Mouse (Mus musculus) megakaryocyte, embryonic 14.5 days (primary cell): Measurements from ENCODE around the gene Fis1. TPM values are rescaled to one million over a fixed set of nuclear protein-coding genes. Genes with fewer than 3 reads are reported as not detected.
A peak's percentile ranks its signal among the peaks of the same experiment; 100 is the strongest.

Experiments used
- H3K27me3 ChIP-seq: replicated peaks from 2 replicates; pipeline ENCODE3; 2012; ENCODE audit warnings: inconsistent platforms
- H3K36me3 ChIP-seq: replicated peaks from 2 replicates; pipeline ENCODE3; 2012; ENCODE audit warnings: low read length, inconsistent platforms, mixed read lengths
- H3K4me1 ChIP-seq: 2 replicates; pipeline ENCODE4 v1.6.1; 2012; ENCODE audit warnings: inconsistent platforms
- H3K4me3 ChIP-seq: replicated peaks from 2 replicates; pipeline ENCODE3; 2012; ENCODE audit warnings: moderate library complexity, mild to moderate bottlenecking, inconsistent platforms
- H3K9me3 ChIP-seq: 2 replicates; pipeline ENCODE4 v1.6.1; 2012; ENCODE audit warnings: inconsistent platforms
- FLI1 ChIP-seq: IDR thresholded peaks from 2 replicates; pipeline ENCODE4 v1.6.1; 2012; ENCODE audit warnings: low read length, inconsistent platforms, mixed read lengths
- GATA1 ChIP-seq: IDR thresholded peaks from 3 replicates; pipeline ENCODE4 v1.6.1; 2012; ENCODE audit warnings: mixed read lengths, low read length, inconsistent platforms, borderline replicate concordance
- polyA plus RNA-seq: library from polyadenylated mRNA; stranded (reverse); fragments of >175 nt; gene quantifications from 2 replicates; pipeline ENCODE4 v1.2.3, GENCODE M21; 2012; ENCODE audit warnings: low replicate concordance; ENCODE audit not compliant: insufficient read depth

The Fis1 gene
- polyA plus RNA-seq, result 1,064 and 1,998 TPM in 2 replicates

- Histone ChIP-seq H3K27me3 (no peaks in the 10 kb centered on the region), H3K36me3 (peaks cover 23% of the 10 kb centered on the region), H3K9me3 (peaks cover 2% of the 10 kb centered on the region), H3K4me3 (peak within 1 kb of the TSS; percentile 93), H3K4me1 (peaks cover 48% of the 10 kb centered on the region)
- TF ChIP-seq GATA1 (no peak), FLI1 (no peak)
These were observed at the start of gene Fis1 for GRCm38 (mm10) chr5:136953015-136953414. Fis1 (plus strand) TSS chr5:136953275.

DNA sequence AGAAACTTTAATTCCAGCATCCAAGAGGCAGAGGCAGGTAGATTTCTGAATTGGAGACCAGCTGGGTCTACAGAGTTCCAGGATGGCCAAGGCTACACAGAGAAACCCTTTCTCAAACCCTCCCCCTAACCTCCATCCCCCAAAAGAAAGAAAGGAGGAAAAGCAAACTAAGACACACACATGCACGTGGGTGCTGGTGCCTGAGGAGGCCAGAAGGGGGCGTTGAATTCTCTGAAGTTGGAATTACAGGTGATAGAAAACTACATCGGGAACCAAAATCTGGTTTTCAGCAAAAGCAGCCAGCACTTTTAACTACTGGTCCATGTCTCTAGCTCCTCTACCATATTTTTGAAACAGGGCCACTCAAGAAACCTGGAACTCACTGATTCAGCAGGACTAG, 48.5 kb upstream of the Fis1 start:
- peaks cover 10% of the 10 kb centered on the region for H3K27me3 ChIP-seq
- H3K9me3 ChIP-seq, result peaks cover 15% of the 10 kb centered on the region
- H3K36me3 ChIP-seq, result no peaks in the 10 kb centered on the region
- peaks cover 38% of the 10 kb centered on the region for H3K4me1 ChIP-seq
- H3K4me3 ChIP-seq, result no peak overlapping the region
- TF ChIP-seq FLI1, result no peak
- TF ChIP-seq GATA1, result no peak

DNA sequence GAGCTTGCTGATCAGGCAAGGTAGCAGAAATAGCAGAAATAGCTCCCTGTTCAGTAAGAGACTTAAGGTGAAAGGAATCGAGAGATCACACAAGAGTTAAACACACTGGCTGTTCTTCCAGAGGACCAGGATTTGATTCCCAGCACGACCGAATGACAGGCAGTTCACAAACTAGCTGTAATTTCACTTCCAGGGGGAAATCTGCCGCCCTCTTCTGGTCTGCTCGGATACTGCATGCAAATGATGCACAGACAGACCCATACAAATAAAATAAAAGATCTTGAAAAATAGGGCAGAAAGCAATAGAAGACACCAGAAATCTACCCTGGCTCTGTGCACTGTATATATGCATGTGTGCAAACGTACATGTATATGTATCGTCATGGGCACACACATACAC, 47.4 kb upstream of the Fis1 start:
- H3K27me3 ChIP-seq, result peaks cover 3% of the 10 kb centered on the region
- peaks cover 15% of the 10 kb centered on the region for H3K9me3 ChIP-seq
- peaks cover 1% of the 10 kb centered on the region for H3K36me3 ChIP-seq
- H3K4me1 ChIP-seq, result peaks cover 43% of the 10 kb centered on the region
- no peak for TF ChIP-seq GATA1
- TF ChIP-seq FLI1, result no peak
- H3K4me3 ChIP-seq, result peak overlapping the region; percentile 73

GRCm38 (mm10) chr5:136907587-136907986, 45.5 kb upstream of the Fis1 start:
- peaks cover 43% of the 10 kb centered on the region for H3K4me1 ChIP-seq
- H3K9me3 ChIP-seq, result peaks cover 15% of the 10 kb centered on the region
- H3K36me3 ChIP-seq, result peaks cover 21% of the 10 kb centered on the region
- no peaks in the 10 kb centered on the region for H3K27me3 ChIP-seq
- no peak for TF ChIP-seq FLI1
- TF ChIP-seq GATA1, result no peak
- peak overlapping the region; percentile 94 for H3K4me3 ChIP-seq

DNA sequence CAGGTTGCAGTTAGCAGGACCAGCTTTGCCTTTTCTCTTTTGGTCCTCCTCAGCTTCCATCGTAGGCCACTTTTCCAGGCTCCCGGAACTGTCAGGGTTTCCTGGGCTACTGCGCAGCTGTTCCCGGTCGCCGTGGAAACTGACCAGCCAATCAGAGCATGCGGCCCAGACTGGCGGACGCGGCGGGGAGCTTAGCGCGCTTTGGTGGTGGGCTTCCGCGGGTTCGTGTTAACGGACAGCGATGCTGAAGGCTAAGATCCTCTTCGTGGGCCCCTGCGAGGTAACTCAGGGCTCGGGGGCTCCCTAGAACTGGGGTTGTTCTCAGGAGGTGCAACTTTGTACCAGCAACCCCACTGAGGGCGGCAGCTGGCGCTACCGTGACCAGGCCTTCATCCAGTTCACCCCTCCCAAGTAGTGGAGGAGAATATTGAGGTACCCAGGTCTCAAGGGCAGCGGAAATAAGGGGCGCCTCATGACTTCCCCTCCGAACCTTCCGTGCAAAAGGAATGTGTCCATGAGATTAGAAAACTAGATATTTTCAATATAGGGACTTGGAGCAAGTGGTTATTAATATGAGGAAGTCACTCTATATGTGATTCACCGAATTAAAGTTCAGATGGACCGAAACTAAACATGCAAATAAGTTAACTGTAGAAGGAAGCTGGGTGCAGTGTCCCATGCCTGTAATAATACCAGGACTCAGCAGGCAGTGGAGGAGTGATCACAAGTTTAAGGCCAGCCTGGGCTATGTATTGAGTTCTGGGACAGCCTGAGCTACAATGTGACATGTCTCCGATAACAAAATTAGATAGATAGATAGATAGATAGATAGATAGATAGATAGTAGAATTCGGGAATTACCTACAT, 44.9 kb upstream of the Fis1 start, which contains the start of gene Ift22:
Ift22 (plus strand) TSS at position 160 of the 867 bp plus-strand sequence.
- Histone ChIP-seq H3K36me3 (peaks cover 27% of the 10 kb centered on the region), H3K27me3 (no peaks in the 10 kb centered on the region), H3K9me3 (peaks cover 15% of the 10 kb centered on the region), H3K4me3 (peak within 1 kb of the TSS; percentile 94), H3K4me1 (peaks cover 43% of the 10 kb centered on the region)
- no peak for TF ChIP-seq FLI1

DNA sequence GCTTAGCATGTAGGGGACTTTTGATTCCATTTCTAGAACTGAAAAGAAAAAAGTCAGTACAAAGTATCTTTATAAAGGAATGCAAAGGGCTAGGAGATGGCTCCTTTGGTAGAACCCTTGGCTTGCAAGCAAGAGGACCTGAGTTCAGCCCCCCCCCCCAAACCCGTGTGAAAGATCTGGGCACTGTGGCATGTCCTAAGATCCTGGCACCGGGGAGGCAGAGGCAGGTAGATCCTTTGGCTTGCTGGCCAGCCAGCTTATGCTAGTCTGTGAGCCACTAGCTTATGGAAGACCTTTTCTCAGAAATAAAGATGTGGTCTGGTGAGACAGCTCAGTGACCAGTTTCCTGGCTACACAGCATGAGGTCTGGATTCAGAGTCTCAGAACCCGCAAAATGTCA, 38.9 kb upstream of the Fis1 start:
- peaks cover 55% of the 10 kb centered on the region for H3K36me3 ChIP-seq
- H3K4me3 ChIP-seq, result no peak overlapping the region
- TF ChIP-seq FLI1, result no peak
- no peak for TF ChIP-seq GATA1
- peaks cover 14% of the 10 kb centered on the region for H3K4me1 ChIP-seq
- H3K9me3 ChIP-seq, result no peaks in the 10 kb centered on the region
- H3K27me3 ChIP-seq, result no peaks in the 10 kb centered on the region

GRCm38 (mm10) chr5:136917613-136918242, 35.3 kb upstream of the Fis1 start:
- H3K9me3 ChIP-seq, result no peaks in the 10 kb centered on the region
- peaks cover 44% of the 10 kb centered on the region for H3K36me3 ChIP-seq
- no peaks in the 10 kb centered on the region for H3K27me3 ChIP-seq

DNA sequence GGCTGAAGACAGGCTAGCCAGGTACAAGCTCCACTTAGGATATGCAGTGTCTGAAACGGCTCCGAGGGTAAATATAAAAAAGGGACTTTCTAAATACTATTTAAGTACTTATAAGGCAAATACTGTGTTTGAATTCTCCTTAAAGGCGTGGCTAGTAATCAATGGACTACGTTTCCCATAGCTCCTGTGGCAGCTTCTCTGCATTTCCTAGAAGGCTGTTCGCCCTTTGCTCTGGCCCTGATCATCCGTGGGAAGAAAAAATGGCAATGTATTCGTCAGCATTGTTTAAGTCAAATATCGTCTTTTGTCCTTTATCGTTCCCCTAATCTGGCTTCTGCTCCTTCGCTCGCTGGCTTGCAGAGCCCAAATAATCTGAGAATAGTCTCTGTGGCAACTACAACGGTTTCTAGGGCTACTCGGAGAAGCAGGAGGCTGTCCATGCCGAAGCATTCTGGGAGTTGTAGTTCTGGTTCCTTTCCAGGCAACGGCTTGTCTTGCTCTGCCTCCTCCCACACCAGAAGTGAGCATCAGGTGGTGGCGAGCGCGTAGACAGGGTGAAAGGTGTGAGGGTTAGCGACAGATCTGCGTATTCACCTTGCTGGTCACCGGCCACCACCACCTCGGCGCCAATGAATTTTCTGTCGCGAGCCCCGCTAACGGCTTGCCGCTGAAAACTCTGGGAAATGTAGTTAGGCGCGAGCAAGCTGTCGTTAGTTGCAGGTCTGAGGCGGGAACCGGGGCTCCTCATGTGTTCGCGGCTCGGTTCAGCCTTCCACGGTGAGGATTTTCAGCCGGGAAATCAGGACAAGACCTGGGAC, 34.2 kb upstream of the Fis1 start:
- no peak for TF ChIP-seq FLI1
- no peak for TF ChIP-seq GATA1
- H3K4me3 ChIP-seq, result peak overlapping the region; percentile 99
- H3K4me1 ChIP-seq, result peaks cover 36% of the 10 kb centered on the region
- peaks cover 40% of the 10 kb centered on the region for H3K36me3 ChIP-seq
- no peaks in the 10 kb centered on the region for H3K27me3 ChIP-seq
- no peaks in the 10 kb centered on the region for H3K9me3 ChIP-seq

More at GRCm38 (mm10) chr5:136917613-136918242, 35.3 kb upstream of the Fis1 start:
- Histone ChIP-seq H3K4me1 (peaks cover 33% of the 10 kb centered on the region), H3K4me3 (no peak overlapping the region)
- TF ChIP-seq FLI1, result no peak
- TF ChIP-seq GATA1, result no peak

GRCm38 (mm10) chr5:136919546-136920301, 33.4 kb upstream of the Fis1 start:
- TF ChIP-seq GATA1 (no peak), FLI1 (no peak)
- H3K27me3 ChIP-seq, result no peaks in the 10 kb centered on the region
- peaks cover 40% of the 10 kb centered on the region for H3K36me3 ChIP-seq
- no peaks in the 10 kb centered on the region for H3K9me3 ChIP-seq
- peaks cover 36% of the 10 kb centered on the region for H3K4me1 ChIP-seq
- H3K4me3 ChIP-seq, result peak overlapping the region; percentile 99
